Mouse (Mus musculus) large intestine, adult 2 months (tissue): Measurements from ENCODE around the gene Gmds. TPM values are rescaled to one million over a fixed set of nuclear protein-coding genes. Genes with fewer than 3 reads are reported as not detected.

Experiments used
- DNase-seq: peaks from one replicate; pipeline ENCODE4 v3.0.0-alpha.2; 2012; ENCODE audit warnings: low read depth, low spot score
- WGBS: fragments of 180-500 bp; shearing (Covaris S2); methylation state at CpG from one replicate; pipeline ENCODE4 v1.1.7; 2018; 5-methylcytosine and 5-hydroxymethylcytosine counted together
- polyA plus RNA-seq: library from polyadenylated mRNA; depleted of rRNA; stranded (reverse); fragments of >200 nt; gene quantifications from 2 replicates; pipeline ENCODE4 v1.2.3, GENCODE M21; 2012

Gene Gmds
- polyA plus RNA-seq, 1 experiment = 270 TPM

GRCm38 (mm10) chr13:32269261-32269660, 69.3 kb downstream of the Gmds start:
- WGBS = 88% methylated on average over 2 of the region's 2 CpGs
- DNase-seq = no peak

GRCm38 (mm10) chr13:32268284-32268683, 70.3 kb downstream of the Gmds start:
- DNase-seq = no peak
- 36% methylated on average over 3 of the region's 3 CpGs for WGBS

GRCm38 (mm10) chr13:32267184-32267775, 71.3 kb downstream of the Gmds start:
- 11% methylated on average over 2 of the region's 2 CpGs for WGBS
- DNase-seq = no peak

GRCm38 (mm10) chr13:32266721-32267120, 71.8 kb downstream of the Gmds start:
- DNase-seq = no peak
- WGBS = 25% methylated on average over 3 of the region's 3 CpGs

- no peak for DNase-seq
- WGBS = 50% methylated on average over 2 of the region's 2 CpGs
These were observed 82.4 kb downstream of the Gmds start for GRCm38 (mm10) chr13:32256121-32256520.

GRCm38 (mm10) chr13:32252276-32252675, 86.3 kb downstream of the Gmds start:
- WGBS = 53% methylated on average over 4 of the region's 4 CpGs
- DNase-seq = no peak

- DNase-seq = peak; percentile 50
- 20% methylated on average over 4 of the region's 4 CpGs for WGBS
These were observed 96.3 kb downstream of the Gmds start for GRCm38 (mm10) chr13:32242200-32242599.

GRCm38 (mm10) chr13:32236269-32236678, 102.3 kb downstream of the Gmds start:
- WGBS = 48% methylated on average over 3 of the region's 3 CpGs
- no peak for DNase-seq

- no peak for DNase-seq
- WGBS = 38% methylated on average over 4 of the region's 4 CpGs
These were observed 103.5 kb downstream of the Gmds start for GRCm38 (mm10) chr13:32235046-32235445.

GRCm38 (mm10) chr13:32234019-32234418, 104.5 kb downstream of the Gmds start:
- DNase-seq = no peak

GRCm38 (mm10) chr13:32232391-32232790, 106.1 kb downstream of the Gmds start:
- DNase-seq = no peak
- WGBS = 92% methylated on average over 5 of the region's 5 CpGs

More at GRCm38 (mm10) chr13:32234019-32234418, 104.5 kb downstream of the Gmds start:
- 35% methylated on average over 9 of the region's 9 CpGs for WGBS

- 59% methylated on average over 5 of the region's 5 CpGs for WGBS
These were observed 106.6 kb downstream of the Gmds start for GRCm38 (mm10) chr13:32231956-32232355.

GRCm38 (mm10) chr13:32227874-32228562, 110.5 kb downstream of the Gmds start:
- 67% methylated on average over 6 of the region's 6 CpGs for WGBS
- DNase-seq = no peak

More at GRCm38 (mm10) chr13:32231956-32232355, 106.6 kb downstream of the Gmds start:
- DNase-seq = no peak

GRCm38 (mm10) chr13:32217647-32218046, 120.9 kb downstream of the Gmds start:
- DNase-seq = no peak
- WGBS = 40% methylated on average over 2 of the region's 2 CpGs

- 69% methylated on average over 9 of the region's 9 CpGs for WGBS
- no peak for DNase-seq
These were observed 124.7 kb downstream of the Gmds start for GRCm38 (mm10) chr13:32213702-32214452.

GRCm38 (mm10) chr13:32212125-32212524, 126.4 kb downstream of the Gmds start:
- DNase-seq = no peak

GRCm38 (mm10) chr13:32207172-32207908, 131.2 kb downstream of the Gmds start:
- WGBS = 88% methylated on average over 5 of the region's 5 CpGs
- DNase-seq = no peak

More at GRCm38 (mm10) chr13:32212125-32212524, 126.4 kb downstream of the Gmds start:
- WGBS = 80% methylated on average over 2 of the region's 2 CpGs

GRCm38 (mm10) chr13:32179906-32180305, 158.6 kb downstream of the Gmds start:
- DNase-seq = no peak
- 24% methylated on average over 3 of the region's 3 CpGs for WGBS

GRCm38 (mm10) chr13:32178682-32179081, 159.9 kb downstream of the Gmds start:
- DNase-seq = no peak
- 95% methylated on average over 1 of the region's 1 CpGs for WGBS
